13 mouse cellular contexts compared by ENCODE assay signal in genomic region chr15:101295106-101295505, GRCm38 (mm10). TPM values are rescaled to one million over a fixed set of nuclear protein-coding genes. Genes with fewer than 3 reads are reported as not detected.
DNase-seq lines count a peak whose midpoint lies in the region; ATAC-seq and TF ChIP-seq lines count a peak whose summit lies in the region.
"Had no signal": no experiment of that assay in that cellular context is flagged by ENCODE, and none has a peak within 500 bp of the region (broad histone marks: within the 10 kb centered on the region; RNA-seq: fewer than 3 reads in every experiment).

No protein-coding gene starts in this region.

- WGBS in heart, postnatal 0 days: 56% methylated on average over 7 of the region's 7 CpGs
- WGBS in intestine, embryonic 16.5 days: 66% methylated on average over 7 of the region's 7 CpGs
- WGBS in stomach, embryonic 14.5 days: 59% methylated on average over 7 of the region's 7 CpGs

- no peak overlapping the region for H3K4me3 ChIP-seq in heart, postnatal 0 days (ENCODE audit: low read depth, low read length)
- H3K4me3 ChIP-seq in intestine, embryonic 16.5 days (ENCODE audit: low read length): no peak overlapping the region
- no peak overlapping the region for H3K4me3 ChIP-seq in stomach, embryonic 14.5 days (ENCODE audit: low read depth, low read length)
- H3K4me3 ChIP-seq: embryonic facial prominence, embryonic 10.5 days; liver, embryonic 13.5 days had no signal

- H3K36me3 ChIP-seq in heart, postnatal 0 days (replicated peaks; ENCODE audit: control insufficient read depth, insufficient read depth, low read length): peaks cover 20% of the 10 kb centered on the region
- peaks cover 6% of the 10 kb centered on the region; the same call in 1 of the 2 replicates for H3K36me3 ChIP-seq in intestine, embryonic 16.5 days (ENCODE audit: control insufficient read depth, insufficient read depth, low read length)
- peaks cover 11% of the 10 kb centered on the region for H3K36me3 ChIP-seq in stomach, embryonic 14.5 days (ENCODE audit: control insufficient read depth, insufficient read depth, low read length)

- no peak for TF ChIP-seq EP300 in heart, postnatal 0 days (IDR thresholded peaks at IDR 0.05; ENCODE audit: low read depth)

- ATAC-seq in heart, postnatal 0 days (ENCODE audit: insufficient read depth, low read depth): no peak
- ATAC-seq in intestine, embryonic 16.5 days: no peak
- no peak for ATAC-seq in stomach, embryonic 14.5 days (ENCODE audit: insufficient number of reproducible peaks, insufficient read depth, low FRiP score, low read depth)

- no peak for TF ChIP-seq CTCF in heart, postnatal 0 days (IDR thresholded peaks at IDR 0.05; ENCODE audit: low read depth)

- H3K27ac ChIP-seq in heart, postnatal 0 days (ENCODE audit: low read depth): peak overlapping the region; percentile 66
- H3K27ac ChIP-seq in intestine, embryonic 16.5 days (ENCODE audit: low read length): peak overlapping the region; percentile 20
- peak overlapping the region; percentile 91 for H3K27ac ChIP-seq in stomach, embryonic 14.5 days (ENCODE audit: low read length)
- H3K27ac ChIP-seq: liver, embryonic 13.5 days had no signal

- peak; percentile 83 for DNase-seq in kidney, postnatal 10 days
- DNase-seq in kidney, postnatal 25 days: no peak
- no peak for DNase-seq in heart, postnatal 0 days (ENCODE audit: low spot score)
- DNase-seq in ovary, adult 18-20 months (ENCODE audit: low spot score): no peak
- no peak for DNase-seq in urinary bladder, postnatal 25 days (ENCODE audit: low spot score)
- DNase-seq: cerebellum, adult 8-10 months; liver, embryonic 13.5 days; right cerebral cortex, postnatal 4 days had no signal

- H3K9ac ChIP-seq in heart, postnatal 0 days (replicated peaks; ENCODE audit: low read depth, low read length): no peak overlapping the region
- H3K9ac ChIP-seq in intestine, embryonic 16.5 days (ENCODE audit: low read depth, low read length): 0 out of 2 replicates have a peak overlapping the region, but pooled peaks have one; percentile 17
- H3K9ac ChIP-seq in stomach, embryonic 14.5 days (replicated peaks; ENCODE audit: low read depth, low read length): no peak overlapping the region
- H3K9ac ChIP-seq: liver, embryonic 13.5 days had no signal

- H3K4me1 ChIP-seq in heart, postnatal 0 days (ENCODE audit: control insufficient read depth, insufficient read depth): peaks cover 26% of the 10 kb centered on the region
- peaks cover 13% of the 10 kb centered on the region; the same call in 1 of the 2 replicates for H3K4me1 ChIP-seq in intestine, embryonic 16.5 days (ENCODE audit: control insufficient read depth, insufficient read depth, low read length)
- peaks cover 25% of the 10 kb centered on the region for H3K4me1 ChIP-seq in stomach, embryonic 14.5 days (ENCODE audit: control insufficient read depth, insufficient read depth, low read length)

- H3K9me3 ChIP-seq in heart, postnatal 0 days (replicated peaks; ENCODE audit: control insufficient read depth, low read length): no peaks in the 10 kb centered on the region
- no peaks in the 10 kb centered on the region for H3K9me3 ChIP-seq in intestine, embryonic 16.5 days (ENCODE audit: control insufficient read depth, low read length)
- H3K9me3 ChIP-seq in stomach, embryonic 14.5 days (ENCODE audit: control insufficient read depth, low read depth, low read length): no peaks in the 10 kb centered on the region
- H3K9me3 ChIP-seq: embryonic facial prominence, embryonic 10.5 days; liver, embryonic 13.5 days had no signal

- H3K4me2 ChIP-seq in heart, postnatal 0 days (ENCODE audit: low read depth, low read length): no peak overlapping the region; the same call in 1 of the 2 replicates
- H3K4me2 ChIP-seq in intestine, embryonic 16.5 days (ENCODE audit: low read depth, low read length): peak overlapping the region; percentile 0; the same call in 1 of the 2 replicates
- peak overlapping the region; percentile 41 for H3K4me2 ChIP-seq in stomach, embryonic 14.5 days (replicated peaks; ENCODE audit: low read depth, low read length)
- H3K4me2 ChIP-seq: liver, embryonic 13.5 days had no signal

- no peaks in the 10 kb centered on the region for H3K27me3 ChIP-seq in heart, postnatal 0 days (ENCODE audit: control insufficient read depth, insufficient read depth, low read length)
- H3K27me3 ChIP-seq in intestine, embryonic 16.5 days (replicated peaks; ENCODE audit: control insufficient read depth, insufficient read depth, low read length): no peaks in the 10 kb centered on the region
- no peaks in the 10 kb centered on the region for H3K27me3 ChIP-seq in stomach, embryonic 14.5 days (ENCODE audit: control insufficient read depth, insufficient read depth, low read length)
- H3K27me3 ChIP-seq: liver, embryonic 13.5 days had no signal

RNA-seq across cellular contexts. Expression of gene 6030408B16Rik, which starts 2.1 kb away (rescaled TPM):
- 6.5 and 8.4 TPM in 2 replicates for total RNA-seq in heart, postnatal 0 days (2014; rRNA removed; ENCODE audit: low replicate concordance)
- polyA plus RNA-seq in heart, postnatal 0 days (2015; fragmentation: Nextera tagmentation; extraction: Ambion mirVana): 6.4 and 8.1 TPM in 2 replicates
- polyA plus RNA-seq in intestine, embryonic 16.5 days (2015; fragmentation: Nextera tagmentation; extraction: Ambion mirVana): 3.6 and 4.4 TPM in 2 replicates
- polyA plus RNA-seq in stomach, embryonic 14.5 days (2014; fragmentation: Nextera tagmentation; extraction: Ambion mirVana): 20.1 and 25.0 TPM in 2 replicates
- total RNA-seq: hematopoietic stem cell, adult 5-6 weeks; megakaryocyte-erythroid progenitor cell, adult 5-6 weeks had no signal

RNA-seq across cellular contexts. Expression of gene Atg101, which starts 11.0 kb away (rescaled TPM):
- 43.7 and 61.6 TPM in 2 replicates for total RNA-seq in heart, postnatal 0 days (2014; rRNA removed; ENCODE audit: low replicate concordance)
- polyA plus RNA-seq in heart, postnatal 0 days (2015; fragmentation: Nextera tagmentation; extraction: Ambion mirVana): 48.6 and 53.4 TPM in 2 replicates
- polyA plus RNA-seq in intestine, embryonic 16.5 days (2015; fragmentation: Nextera tagmentation; extraction: Ambion mirVana): 58.3 and 67.1 TPM in 2 replicates
- polyA plus RNA-seq in stomach, embryonic 14.5 days (2014; fragmentation: Nextera tagmentation; extraction: Ambion mirVana): 63.5 and 64.1 TPM in 2 replicates

RNA-seq across cellular contexts. Expression of gene Nr4a1, which starts 41.0 kb away (rescaled TPM):
- 40.2 and 56.0 TPM in 2 replicates for total RNA-seq in heart, postnatal 0 days (2014; rRNA removed; ENCODE audit: low replicate concordance)
- 7.4 and 8.6 TPM in 2 replicates for polyA plus RNA-seq in heart, postnatal 0 days (2015; fragmentation: Nextera tagmentation; extraction: Ambion mirVana)
- 8.6 and 10.0 TPM in 2 replicates for polyA plus RNA-seq in intestine, embryonic 16.5 days (2015; fragmentation: Nextera tagmentation; extraction: Ambion mirVana)
- 10.1 and 12.1 TPM in 2 replicates for polyA plus RNA-seq in stomach, embryonic 14.5 days (2014; fragmentation: Nextera tagmentation; extraction: Ambion mirVana)

Comparison
In these comparisons a context has a peak if more than half of its experiments do, and no peak if none do; other contexts are left out.
1. H3K27ac ChIP-seq: peak in every context shown above with its lines; median percentile 91 in stomach, embryonic 14.5 days; 66 in heart, postnatal 0 days; 20 in intestine, embryonic 16.5 days.